Mouse (Mus musculus): ENCODE measurements around the gene Tnr. TPM values are rescaled to one million over a fixed set of nuclear protein-coding genes. Genes with fewer than 3 reads are reported as not detected.

The Tnr gene
- polyA plus RNA-seq, 1 experiment = not detected

GRCm38 (mm10) chr1:159574661-159575060, 51.1 kb downstream of the Tnr start:
- peaks cover 3% of the 10 kb centered on the region for H3K4me1 ChIP-seq (ENCODE audit: control insufficient read depth, insufficient read depth, low read length)
- no peak overlapping the region for H3K4me3 ChIP-seq (ENCODE audit: insufficient read depth, low read depth, low read length)
- WGBS = 77% methylated on average over 5 of the region's 5 CpGs
- TF ChIP-seq POLR2A (IDR thresholded peaks at IDR 0.05; ENCODE audit: insufficient read depth, low read depth, low read length) = no peak
- no peak for TF ChIP-seq CTCF (IDR thresholded peaks at IDR 0.05; ENCODE audit: insufficient read depth, low read depth, low read length)
- H3K27ac ChIP-seq (ENCODE audit: insufficient read depth, low read depth, low read length) = no peak overlapping the region

GRCm38 (mm10) chr1:159576246-159576645, 52.7 kb downstream of the Tnr start:
- no peak for TF ChIP-seq POLR2A (IDR thresholded peaks at IDR 0.05; ENCODE audit: insufficient read depth, low read depth, low read length)
- no peak for TF ChIP-seq CTCF (IDR thresholded peaks at IDR 0.05; ENCODE audit: insufficient read depth, low read depth, low read length)
- Histone ChIP-seq H3K27ac (ENCODE audit: insufficient read depth, low read depth, low read length) (no peak overlapping the region), H3K4me3 (ENCODE audit: insufficient read depth, low read depth, low read length) (no peak overlapping the region), H3K4me1 (ENCODE audit: control insufficient read depth, insufficient read depth, low read length) (no peaks in the 10 kb centered on the region)
- WGBS = 72% methylated on average over 2 of the region's 2 CpGs

GRCm38 (mm10) chr1:159578391-159578790, 54.8 kb downstream of the Tnr start:
- no peak for TF ChIP-seq CTCF (IDR thresholded peaks at IDR 0.05; ENCODE audit: insufficient read depth, low read depth, low read length)
- TF ChIP-seq POLR2A (IDR thresholded peaks at IDR 0.05; ENCODE audit: insufficient read depth, low read depth, low read length) = no peak
- Histone ChIP-seq H3K27ac (ENCODE audit: insufficient read depth, low read depth, low read length) (no peak overlapping the region), H3K4me3 (ENCODE audit: insufficient read depth, low read depth, low read length) (no peak overlapping the region), H3K4me1 (ENCODE audit: control insufficient read depth, insufficient read depth, low read length) (no peaks in the 10 kb centered on the region)
- WGBS = 46% methylated on average over 3 of the region's 3 CpGs

- no peak overlapping the region for H3K27ac ChIP-seq (ENCODE audit: insufficient read depth, low read depth, low read length)
- H3K4me1 ChIP-seq (ENCODE audit: control insufficient read depth, insufficient read depth, low read length) = no peaks in the 10 kb centered on the region
- H3K4me3 ChIP-seq (ENCODE audit: insufficient read depth, low read depth, low read length) = no peak overlapping the region
- TF ChIP-seq CTCF (IDR thresholded peaks at IDR 0.05; ENCODE audit: insufficient read depth, low read depth, low read length) (no peak), POLR2A (IDR thresholded peaks at IDR 0.05; ENCODE audit: insufficient read depth, low read depth, low read length) (no peak)
- 90% methylated on average over 8 of the region's 8 CpGs for WGBS
These were observed 56.9 kb downstream of the Tnr start for GRCm38 (mm10) chr1:159580335-159580921.

GRCm38 (mm10) chr1:159583877-159584276, 60.3 kb downstream of the Tnr start:
- TF ChIP-seq CTCF (IDR thresholded peaks at IDR 0.05; ENCODE audit: insufficient read depth, low read depth, low read length) (no peak), POLR2A (IDR thresholded peaks at IDR 0.05; ENCODE audit: insufficient read depth, low read depth, low read length) (no peak)
- H3K27ac ChIP-seq (ENCODE audit: insufficient read depth, low read depth, low read length) = no peak overlapping the region
- H3K4me1 ChIP-seq (ENCODE audit: control insufficient read depth, insufficient read depth, low read length) = no peaks in the 10 kb centered on the region
- H3K4me3 ChIP-seq (ENCODE audit: insufficient read depth, low read depth, low read length) = no peak overlapping the region
- WGBS = 87% methylated on average over 4 of the region's 4 CpGs

- H3K27ac ChIP-seq (ENCODE audit: insufficient read depth, low read depth, low read length) = no peak overlapping the region
- no peaks in the 10 kb centered on the region for H3K4me1 ChIP-seq (ENCODE audit: control insufficient read depth, insufficient read depth, low read length)
- no peak for TF ChIP-seq CTCF (IDR thresholded peaks at IDR 0.05; ENCODE audit: insufficient read depth, low read depth, low read length)
- no peak for TF ChIP-seq POLR2A (IDR thresholded peaks at IDR 0.05; ENCODE audit: insufficient read depth, low read depth, low read length)
- no peak overlapping the region for H3K4me3 ChIP-seq (ENCODE audit: insufficient read depth, low read depth, low read length)
- 74% methylated on average over 2 of the region's 2 CpGs for WGBS
These were observed 65.2 kb downstream of the Tnr start for GRCm38 (mm10) chr1:159588741-159589140.

- Histone ChIP-seq H3K4me1 (ENCODE audit: control insufficient read depth, insufficient read depth, low read length) (peaks cover 3% of the 10 kb centered on the region; the same call in 1 of the 2 replicates), H3K27ac (ENCODE audit: insufficient read depth, low read depth, low read length) (no peak overlapping the region), H3K4me3 (ENCODE audit: insufficient read depth, low read depth, low read length) (no peak overlapping the region)
- 70% methylated on average over 14 of the region's 14 CpGs for WGBS
- TF ChIP-seq CTCF (IDR thresholded peaks at IDR 0.05; ENCODE audit: insufficient read depth, low read depth, low read length) = no peak
- TF ChIP-seq POLR2A (IDR thresholded peaks at IDR 0.05; ENCODE audit: insufficient read depth, low read depth, low read length) = no peak
These were observed 70.8 kb downstream of the Tnr start for GRCm38 (mm10) chr1:159594099-159595058.

GRCm38 (mm10) chr1:159595729-159596128, 72.2 kb downstream of the Tnr start:
- peaks cover 7% of the 10 kb centered on the region for H3K4me1 ChIP-seq (ENCODE audit: control insufficient read depth, insufficient read depth, low read length)
- no peak overlapping the region for H3K27ac ChIP-seq (ENCODE audit: insufficient read depth, low read depth, low read length)
- H3K4me3 ChIP-seq (ENCODE audit: insufficient read depth, low read depth, low read length) = no peak overlapping the region
- TF ChIP-seq CTCF (IDR thresholded peaks at IDR 0.05; ENCODE audit: insufficient read depth, low read depth, low read length) (no peak), POLR2A (IDR thresholded peaks at IDR 0.05; ENCODE audit: insufficient read depth, low read depth, low read length) (no peak)
- 85% methylated on average over 3 of the region's 3 CpGs for WGBS

- H3K27ac ChIP-seq (ENCODE audit: insufficient read depth, low read depth, low read length) = no peak overlapping the region
- WGBS = 64% methylated on average over 2 of the region's 2 CpGs
These were observed 73.1 kb downstream of the Tnr start for GRCm38 (mm10) chr1:159596640-159597039.

More at GRCm38 (mm10) chr1:159596640-159597039, 73.1 kb downstream of the Tnr start:
- peaks cover 7% of the 10 kb centered on the region for H3K4me1 ChIP-seq (ENCODE audit: control insufficient read depth, insufficient read depth, low read length)
- TF ChIP-seq POLR2A (IDR thresholded peaks at IDR 0.05; ENCODE audit: insufficient read depth, low read depth, low read length) = no peak
- no peak overlapping the region for H3K4me3 ChIP-seq (ENCODE audit: insufficient read depth, low read depth, low read length)
